Mouse (Mus musculus): Measurements from ENCODE around the gene Zbtb38.

DNA sequence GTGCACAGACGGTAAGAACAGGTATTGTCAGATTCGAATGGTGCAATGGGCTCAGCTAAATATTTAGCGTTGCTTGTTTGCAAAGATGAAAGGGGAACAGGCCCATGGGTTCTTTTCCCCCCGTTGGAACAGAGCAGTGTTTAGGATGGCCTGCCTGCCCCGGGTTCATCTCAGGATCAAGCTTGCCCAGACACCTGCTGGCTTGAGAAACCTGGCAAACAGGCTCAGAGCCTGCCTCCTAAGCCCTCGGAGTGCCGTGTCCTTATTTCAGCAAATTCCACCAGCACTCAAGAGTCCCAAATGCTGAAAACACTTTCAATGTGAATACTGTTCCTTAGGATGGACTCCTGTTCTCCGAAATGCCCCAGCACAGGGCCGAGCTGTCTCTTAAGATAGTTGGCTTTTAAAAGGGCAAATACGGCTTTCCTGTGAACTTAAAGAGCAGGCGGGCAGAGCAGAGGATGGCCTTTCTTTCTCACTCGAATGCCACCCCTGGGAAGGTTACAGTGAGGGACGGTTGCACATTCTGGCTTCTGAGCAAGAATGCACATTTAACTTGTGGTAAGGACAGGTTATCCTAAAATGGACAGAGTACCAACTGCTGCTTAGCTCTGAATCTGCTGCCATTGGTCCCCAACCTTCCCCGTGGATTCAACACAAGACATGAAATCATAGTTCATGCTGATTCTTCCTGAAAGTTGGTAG, 55.7 kb downstream of the Zbtb38 start:
- TF ChIP-seq POLR2A (IDR thresholded peaks at IDR 0.05; ENCODE audit: low read depth, low read length) = no peak
- TF ChIP-seq CTCF (IDR thresholded peaks at IDR 0.05; ENCODE audit: extremely low read depth, insufficient read depth, insufficient read length, insufficient replicate concordance) = no peak

Data from spleen, adult 2 months (tissue).